Mouse (Mus musculus) heart, postnatal 14 days (tissue): Measurements from ENCODE around the gene Matk. TPM values are rescaled to one million over a fixed set of nuclear protein-coding genes. Genes with fewer than 3 reads are reported as not detected.
"Not testable (repeated sequence)": the region's sequence is repeated elsewhere in the genome, so short reads cannot be mapped to it uniquely, and the experiment has no call there.

ENCODE experiments used
- DNase-seq, 2 experiments: peaks; one replicate each; pipeline ENCODE4 v3.0.0; 2021 to 2022
- intact Hi-C: fragments of 180-260 bp; cut with DNase I; formaldehyde crosslinking; loops from one replicate; pipeline ENCODE4 v1.15.1; 2025
- long read RNA-seq, 2 experiments: library from polyadenylated mRNA; stranded (forward); transcript quantifications; one replicate each; pipeline ENCODE4 v2.0.0; 2021
- total RNA-seq, 2 experiments: library from RNA; stranded (reverse); gene quantifications; 2 replicates each; pipeline ENCODE4 v1.2.3; 2021

The Matk gene
- under 1 TPM; 0.26 to 0.51 TPM for total RNA-seq
- long read RNA-seq, experiment 1, result 0 reads
- long read RNA-seq, experiment 2, partial matches to known transcripts, result 1 of 4 reads
- long read RNA-seq, experiment 2, other reads (novel, unspliced or antisense), result 3 of 4 reads

- intact Hi-C loops, result no loop called here
- peak in 1 of 2 experiments; percentile 48 for DNase-seq
These were observed at the start of gene Matk for GRCm38 (mm10) chr10:81252424-81253419. Matk (plus strand) TSS chr10:81252935.

DNA sequence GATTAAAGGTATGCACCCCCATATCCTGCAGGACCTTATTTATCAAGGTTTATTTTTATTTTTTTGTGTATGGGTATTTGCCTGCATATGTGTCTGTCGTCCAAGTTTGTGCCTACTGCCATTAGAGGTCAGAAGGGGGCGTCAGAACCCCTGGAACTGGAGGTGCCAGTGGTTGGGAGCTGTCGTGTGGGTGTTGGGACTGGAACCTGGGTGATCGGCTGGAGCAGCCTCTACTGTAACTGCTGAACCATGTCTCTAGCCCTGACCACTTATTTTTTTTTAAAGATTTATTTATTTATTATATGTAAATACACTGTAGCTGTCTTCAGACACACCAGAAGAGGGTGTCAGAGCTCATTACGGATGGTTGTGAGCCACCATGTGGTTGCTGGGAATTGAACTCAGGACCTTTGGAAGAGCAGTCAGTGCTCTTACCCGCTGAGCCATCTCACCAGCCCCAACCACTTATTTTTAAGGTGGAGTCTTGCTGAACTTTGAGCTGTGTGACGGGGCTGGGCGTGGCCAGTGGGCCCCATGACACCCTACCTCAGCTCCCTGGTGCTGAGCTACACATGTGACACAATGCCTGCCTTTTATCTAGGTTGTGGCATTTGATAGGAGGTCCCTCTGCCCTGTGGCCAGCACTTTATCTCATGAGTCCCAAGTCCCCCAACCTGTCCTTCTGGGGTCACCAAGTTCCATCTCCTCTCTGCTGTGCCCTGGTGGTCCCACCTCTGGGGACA is 49.6 kb upstream of the Matk start:
- DNase-seq, result peak in 1 of 2 experiments; percentile 34

DNA sequence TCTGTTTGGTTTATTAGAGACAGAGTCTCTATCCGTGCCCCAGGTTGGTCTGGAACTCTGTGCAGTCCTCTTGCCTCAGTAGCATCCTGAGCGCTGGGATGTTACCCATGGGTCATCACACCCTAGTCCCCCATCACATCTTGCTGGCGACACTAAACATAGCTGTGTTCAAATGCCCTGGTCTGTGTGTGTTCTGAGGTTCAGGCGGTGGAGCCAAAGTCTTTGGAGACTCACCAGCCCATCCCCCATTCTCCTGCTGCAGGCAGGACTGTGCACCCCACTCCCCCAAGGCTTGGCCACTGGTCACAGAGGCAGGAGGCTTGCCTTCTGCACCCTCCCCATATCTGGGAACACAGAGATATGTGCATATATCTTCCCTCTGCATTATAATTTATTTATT is 48.6 kb upstream of the Matk start:
- intact Hi-C loops, result no loop called here
- DNase-seq, result peak in 1 of 2 experiments; percentile 23

More for the DNA sequence above, 49.6 kb upstream of the Matk start:
- intact Hi-C loops, result no loop called here

DNA sequence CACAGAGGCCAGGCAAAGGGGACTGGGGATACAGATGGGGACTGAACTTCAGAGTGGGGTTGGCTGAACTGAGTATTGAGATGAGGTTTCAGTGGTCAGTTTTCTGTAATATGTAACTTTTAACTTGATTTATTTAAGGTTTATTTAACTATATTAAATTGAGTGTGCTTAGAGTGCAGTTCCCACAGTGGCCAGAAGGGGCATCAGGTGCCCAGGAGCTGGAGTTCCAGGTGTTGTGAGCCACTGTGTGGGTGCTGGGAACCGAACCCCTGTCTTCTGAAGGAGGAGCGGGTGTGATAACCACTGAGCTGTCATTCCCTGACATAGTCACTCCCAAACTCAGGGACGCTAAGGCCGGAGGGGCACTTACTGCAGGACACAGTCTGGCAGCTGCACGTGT is 42.6 kb upstream of the Matk start:
- intact Hi-C loops, result no loop called here
- DNase-seq, result peak in 1 of 2 experiments; percentile 29

DNA sequence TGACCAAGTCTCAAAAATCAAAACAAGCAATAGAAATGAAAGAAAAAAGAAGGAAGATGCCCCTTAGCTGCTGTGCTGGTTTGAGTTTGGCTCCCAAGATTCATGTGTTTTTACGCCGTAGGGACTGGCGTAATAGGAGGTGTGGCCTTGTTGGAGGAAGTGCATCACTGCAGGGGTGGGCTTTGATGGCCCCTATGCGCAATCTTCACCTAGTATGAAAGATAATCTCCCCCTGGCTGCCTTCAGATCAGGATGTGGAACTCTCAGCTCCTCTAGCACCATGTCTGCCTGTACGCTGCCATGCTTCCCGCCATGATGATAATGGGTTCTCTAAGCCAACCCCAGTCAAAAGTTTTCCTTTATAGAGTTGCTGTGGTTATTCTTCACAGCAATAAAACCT is 36.5 kb upstream of the Matk start:
- no peak for DNase-seq
- intact Hi-C loops, result no loop called here

GRCm38 (mm10) chr10:81216810-81217209 is 35.9 kb upstream of the Matk start:
- intact Hi-C loops, result no loop called here
- no peak for DNase-seq

DNA sequence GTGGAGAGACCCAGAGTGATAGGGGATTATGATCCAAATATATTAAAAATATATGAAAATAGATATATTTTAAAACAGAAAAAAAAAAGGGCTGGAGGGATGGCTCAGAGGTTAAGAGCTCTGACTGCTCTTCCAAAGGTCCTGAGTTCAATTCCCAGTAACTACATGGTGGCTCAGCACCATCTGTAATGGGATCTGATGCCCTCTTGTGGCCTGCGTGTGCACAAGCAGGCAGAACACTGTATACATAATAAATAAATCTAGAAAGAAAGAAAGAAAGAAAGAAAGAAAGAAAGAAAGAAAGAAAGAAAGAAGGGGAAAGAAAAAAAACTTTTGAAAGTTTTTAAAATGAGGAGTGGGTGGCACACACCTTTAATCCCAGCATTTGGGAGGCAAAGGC is 35.5 kb upstream of the Matk start:
- not testable (repeated sequence) for DNase-seq

DNA sequence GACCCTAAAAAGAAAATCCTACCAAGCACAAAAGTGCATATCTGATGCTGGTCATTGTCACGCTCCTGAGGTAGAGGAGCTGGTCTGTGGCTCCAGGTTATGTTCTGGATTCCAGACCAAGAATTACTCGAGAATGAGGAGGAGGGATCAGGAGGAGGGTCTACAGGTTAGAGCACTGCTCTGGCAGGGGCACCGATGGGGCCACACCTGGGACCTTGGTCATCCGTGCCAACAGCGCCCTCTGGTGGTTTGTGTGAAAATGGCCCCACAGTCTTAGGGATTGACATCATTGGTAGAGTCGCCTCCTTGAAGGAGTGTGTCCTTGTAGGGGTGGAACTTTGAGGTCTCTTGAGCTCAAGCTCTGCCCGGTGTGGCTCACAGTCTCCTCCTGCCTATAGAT is 34.8 kb upstream of the Matk start:
- intact Hi-C loops, result loop anchor here (1.0 kb wide), 1 partner anchor 20 kb away; no protein-coding TSS in a partner anchor

More for the DNA sequence above, 35.5 kb upstream of the Matk start:
- intact Hi-C loops, result not testable (repeated sequence)

GRCm38 (mm10) chr10:81221402-81222015 is 31.2 kb upstream of the Matk start:
- intact Hi-C loops, result no loop called here
- no peak for DNase-seq

More for the DNA sequence above, 34.8 kb upstream of the Matk start:
- DNase-seq, result peak; percentile 69 to 81

- intact Hi-C loops, result not testable (repeated sequence)
These were observed 29.0 kb upstream of the Matk start for GRCm38 (mm10) chr10:81223731-81224130.

GRCm38 (mm10) chr10:81229735-81230437 is 22.8 kb upstream of the Matk start:
- no peak for DNase-seq
- intact Hi-C loops, result no loop called here

More at GRCm38 (mm10) chr10:81223731-81224130, 29.0 kb upstream of the Matk start:
- not testable (repeated sequence) for DNase-seq

GRCm38 (mm10) chr10:81230438-81231332 is 22.1 kb upstream of the Matk start, which contains the start of gene Atcay:
Atcay (minus strand) TSS chr10:81230833.
- no peak for DNase-seq
- intact Hi-C loops, result no loop called here

DNA sequence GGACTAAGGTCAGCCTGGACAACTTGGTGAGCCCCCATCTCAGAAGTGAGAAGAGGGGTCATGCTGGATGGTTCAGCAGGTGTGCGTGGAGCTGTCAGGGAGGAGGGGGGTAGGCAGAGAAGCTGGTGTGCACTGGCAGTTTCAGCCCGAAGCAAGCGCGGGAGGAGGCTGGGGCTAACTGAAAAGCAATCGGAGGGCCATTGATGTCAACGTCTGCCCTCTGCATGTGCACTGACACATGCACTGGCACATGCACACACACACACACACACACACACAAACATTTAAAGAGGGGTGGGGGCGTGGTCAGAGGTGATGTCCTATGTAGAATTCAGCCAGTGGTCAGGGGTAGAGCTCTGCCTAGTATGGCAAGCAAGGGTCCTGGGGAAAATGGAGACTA is 21.3 kb upstream of the Matk start:
- intact Hi-C loops, result no loop called here
- no peak for DNase-seq

- intact Hi-C loops, result no loop called here
These were observed 20.0 kb upstream of the Matk start, which contains the start of gene Zfr2 for GRCm38 (mm10) chr10:81232580-81233225. Zfr2 (plus strand) TSS chr10:81233155.

GRCm38 (mm10) chr10:81233226-81233585 is 19.5 kb upstream of the Matk start:
- intact Hi-C loops, result no loop called here
- DNase-seq, result no peak

More at GRCm38 (mm10) chr10:81232580-81233225, 20.0 kb upstream of the Matk start, which contains the start of gene Zfr2:
- DNase-seq, result peak; percentile 78 to 86

GRCm38 (mm10) chr10:81234206-81234605 is 18.5 kb upstream of the Matk start:
- no peak for DNase-seq
- intact Hi-C loops, result no loop called here

DNA sequence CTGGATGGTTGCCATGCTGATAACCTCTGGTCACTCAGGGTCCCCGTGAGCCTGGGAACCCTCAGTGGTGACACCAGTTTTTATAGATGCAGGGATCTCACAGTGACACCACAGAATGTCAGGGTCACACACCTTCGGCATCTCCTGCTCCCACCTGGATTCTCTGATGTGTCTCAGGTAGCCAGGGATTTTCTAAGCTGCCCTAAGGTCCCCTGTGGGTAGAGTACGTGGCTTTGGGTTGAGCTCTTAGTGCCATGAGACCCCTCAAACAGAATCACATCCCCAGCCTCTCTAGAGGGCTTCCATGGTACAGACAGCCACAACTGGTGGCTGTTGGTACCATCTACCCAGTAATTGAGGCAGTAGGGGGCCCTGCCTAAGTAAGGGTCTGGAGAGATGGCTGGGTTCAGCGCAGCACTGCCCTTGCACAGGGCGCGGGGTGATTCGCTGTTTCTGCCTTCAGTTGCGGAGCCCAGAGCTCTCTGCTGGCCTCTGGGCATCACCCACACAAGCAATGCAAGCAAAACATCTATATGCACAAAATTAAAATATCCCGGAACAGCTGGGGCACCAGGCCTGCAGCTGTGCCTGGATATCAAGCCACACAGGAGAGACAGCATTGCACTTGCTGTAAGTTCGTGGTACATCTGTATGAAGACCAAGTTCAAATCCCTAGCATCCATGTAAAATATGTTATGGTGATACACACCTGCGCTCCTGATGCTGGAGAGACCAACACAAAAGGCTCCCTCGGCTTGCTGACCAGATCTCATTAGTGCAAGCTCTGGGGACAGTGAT is 16.1 kb upstream of the Matk start:
- intact Hi-C loops, result no loop called here
- no peak for DNase-seq
